Mouse (Mus musculus): ENCODE measurements around the gene Tmem40.

Tmem40 gene

GRCm38 (mm10) chr6:115701302-115701701 is 60.9 kb downstream of the Tmem40 start:
- no peak for DNase-seq (ENCODE audit: low spot score)

- DNase-seq (ENCODE audit: low spot score): no peak
Observed at GRCm38 (mm10) chr6:115700778-115701177, 61.4 kb downstream of the Tmem40 start.

GRCm38 (mm10) chr6:115698699-115699098 is 63.5 kb downstream of the Tmem40 start:
- DNase-seq (ENCODE audit: low spot score): no peak

- no peak for DNase-seq (ENCODE audit: low spot score)
Observed at GRCm38 (mm10) chr6:115697739-115698558, 64.3 kb downstream of the Tmem40 start.

- no peak for DNase-seq (ENCODE audit: low spot score)
Observed at GRCm38 (mm10) chr6:115696707-115697215, 65.4 kb downstream of the Tmem40 start.

GRCm38 (mm10) chr6:115695124-115695523 is 67.1 kb downstream of the Tmem40 start:
- no peak for DNase-seq (ENCODE audit: low spot score)

- DNase-seq (ENCODE audit: low spot score): no peak
Observed at GRCm38 (mm10) chr6:115694441-115694842, 67.8 kb downstream of the Tmem40 start.

GRCm38 (mm10) chr6:115692963-115693730 is 69.1 kb downstream of the Tmem40 start:
- no peak for DNase-seq (ENCODE audit: low spot score)

GRCm38 (mm10) chr6:115692163-115692950 is 69.9 kb downstream of the Tmem40 start:
- DNase-seq (ENCODE audit: low spot score): no peak

GRCm38 (mm10) chr6:115690105-115690504 is 72.1 kb downstream of the Tmem40 start:
- DNase-seq (ENCODE audit: low spot score): no peak

GRCm38 (mm10) chr6:115688589-115688988 is 73.6 kb downstream of the Tmem40 start:
- no peak for DNase-seq (ENCODE audit: low spot score)

GRCm38 (mm10) chr6:115687753-115688152 is 74.5 kb downstream of the Tmem40 start:
- DNase-seq (ENCODE audit: low spot score): no peak

- no peak for DNase-seq (ENCODE audit: low spot score)
Observed at GRCm38 (mm10) chr6:115684851-115685646, 77.2 kb downstream of the Tmem40 start.

GRCm38 (mm10) chr6:115684271-115684670 is 77.9 kb downstream of the Tmem40 start:
- no peak for DNase-seq (ENCODE audit: low spot score)

GRCm38 (mm10) chr6:115681066-115681465 is 81.1 kb downstream of the Tmem40 start:
- DNase-seq (ENCODE audit: low spot score): no peak
